12 mouse cellular contexts compared by ENCODE assay signal in the genomic region with DNA sequence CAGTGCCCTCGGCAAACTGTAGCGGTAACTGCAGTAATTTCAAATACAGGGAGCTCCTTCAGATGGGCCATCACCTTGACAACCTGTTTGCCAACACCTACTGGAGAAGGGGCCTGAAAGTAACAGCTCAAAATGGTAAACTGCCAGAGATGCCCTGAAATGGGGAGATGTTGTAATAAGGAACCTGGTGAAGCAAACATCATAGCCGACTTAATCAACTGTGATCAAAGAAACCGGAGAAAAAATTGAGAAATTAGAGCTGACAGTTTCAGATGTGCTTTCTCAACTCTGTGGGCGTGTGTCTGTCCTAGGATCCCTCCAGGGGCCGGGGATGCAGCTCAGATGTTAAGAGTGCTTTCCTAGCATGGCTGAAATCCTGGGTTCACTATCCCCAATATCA.
"Had no signal": no experiment of that assay in that cellular context is flagged by ENCODE, and none has a peak within 500 bp of the region (broad histone marks: within the 10 kb centered on the region; RNA-seq: fewer than 3 reads in every experiment).

No protein-coding gene starts in this region.

- DNase-seq: liver, embryonic 13.5 days; liver, postnatal 0 days; lung, adult 2 months; lung, postnatal 14 days; lung, postnatal 36 days; right cerebral cortex, postnatal 14 days; thymus, adult 2 months; thymus, postnatal 14 days; thymus, postnatal 36 days had no signal

- ATAC-seq: liver, postnatal 0 days; lung, postnatal 0 days; midbrain, embryonic 13.5 days; midbrain, embryonic 15.5 days had no signal
